26 mouse cellular contexts compared by ENCODE assay signal in genomic region chr11:115931235-115931634, GRCm38 (mm10). TPM values are rescaled to one million over a fixed set of nuclear protein-coding genes. Genes with fewer than 3 reads are reported as not detected.
"Had no signal": no experiment of that assay in that cellular context is flagged by ENCODE, and none has a peak within 500 bp of the region (broad histone marks: within the 10 kb centered on the region; RNA-seq: fewer than 3 reads in every experiment).

No protein-coding gene starts in this region.

- H3K9ac ChIP-seq: heart, embryonic 12.5 days; hindbrain, embryonic 12.5 days; hindbrain, embryonic 14.5 days; intestine, embryonic 15.5 days; limb, embryonic 13.5 days; limb, embryonic 15.5 days; liver, embryonic 14.5 days had no signal

- H3K27ac ChIP-seq: gastrocnemius, adult 2 months; heart, embryonic 10.5 days; hindbrain, embryonic 10.5 days; hindbrain, embryonic 12.5 days; hindbrain, embryonic 14.5 days; intestine, embryonic 15.5 days; layer of hippocampus, adult 2 months; limb, embryonic 13.5 days; limb, embryonic 15.5 days; liver, embryonic 14.5 days had no signal

- H3K4me2 ChIP-seq: heart, embryonic 12.5 days; hindbrain, embryonic 14.5 days; intestine, embryonic 15.5 days; limb, embryonic 15.5 days had no signal

- H3K27me3 ChIP-seq: heart, embryonic 12.5 days; hindbrain, embryonic 12.5 days; intestine, embryonic 15.5 days; limb, embryonic 13.5 days; limb, embryonic 15.5 days had no signal

- DNase-seq: gastrocnemius, adult 2 months; gastrocnemius, postnatal 10 days; gastrocnemius, postnatal 25 days; heart, adult 18-20 months; heart, postnatal 10 days; heart, postnatal 4 days; kidney, adult 18-20 months; kidney, adult 8-10 months; kidney, postnatal 10 days; kidney, postnatal 25 days; kidney, postnatal 4 days; layer of hippocampus, postnatal 36 days; left cerebral cortex, postnatal 4 days had no signal

- H3K4me3 ChIP-seq: gastrocnemius, adult 2 months; heart, embryonic 12.5 days; hindbrain, embryonic 10.5 days; hindbrain, embryonic 12.5 days; intestine, embryonic 15.5 days; layer of hippocampus, adult 2 months; limb, embryonic 15.5 days had no signal

- H3K9me3 ChIP-seq: heart, embryonic 10.5 days; heart, embryonic 12.5 days; hindbrain, embryonic 10.5 days; hindbrain, embryonic 12.5 days; intestine, embryonic 15.5 days; limb, embryonic 13.5 days; limb, embryonic 15.5 days had no signal

- ATAC-seq: hindbrain, embryonic 16.5 days; inflammation-experienced regulatory T-cells, adult 6 months; intestine, embryonic 15.5 days; intestine, postnatal 0 days had no signal

RNA-seq across cellular contexts. Expression of gene Smim6, which starts 19.4 kb away (rescaled TPM):
- polyA plus RNA-seq: hindbrain, embryonic 14.5 days had no signal

RNA-seq across cellular contexts. Expression of gene Itgb4, which starts 43.3 kb away (rescaled TPM):
- polyA plus RNA-seq: inflammation-experienced regulatory T-cells, adult 6 months had no signal
